Mouse (Mus musculus) urinary bladder, adult 2 months (tissue): Measurements from ENCODE around the gene Fam98c. TPM values are rescaled to one million over a fixed set of nuclear protein-coding genes. Genes with fewer than 3 reads are reported as not detected.

ENCODE experiments used
- DNase-seq: peaks from one replicate; pipeline ENCODE4 v3.0.0; 2022; ENCODE audit warnings: low spot score
- polyA plus RNA-seq: library from polyadenylated mRNA; depleted of rRNA; stranded (reverse); fragments of >200 nt; gene quantifications from 2 replicates; pipeline ENCODE4 v1.2.3, GENCODE M21; 2012; rRNA removed

The Fam98c gene
- polyA plus RNA-seq, 1 experiment: 52.7 TPM

DNA sequence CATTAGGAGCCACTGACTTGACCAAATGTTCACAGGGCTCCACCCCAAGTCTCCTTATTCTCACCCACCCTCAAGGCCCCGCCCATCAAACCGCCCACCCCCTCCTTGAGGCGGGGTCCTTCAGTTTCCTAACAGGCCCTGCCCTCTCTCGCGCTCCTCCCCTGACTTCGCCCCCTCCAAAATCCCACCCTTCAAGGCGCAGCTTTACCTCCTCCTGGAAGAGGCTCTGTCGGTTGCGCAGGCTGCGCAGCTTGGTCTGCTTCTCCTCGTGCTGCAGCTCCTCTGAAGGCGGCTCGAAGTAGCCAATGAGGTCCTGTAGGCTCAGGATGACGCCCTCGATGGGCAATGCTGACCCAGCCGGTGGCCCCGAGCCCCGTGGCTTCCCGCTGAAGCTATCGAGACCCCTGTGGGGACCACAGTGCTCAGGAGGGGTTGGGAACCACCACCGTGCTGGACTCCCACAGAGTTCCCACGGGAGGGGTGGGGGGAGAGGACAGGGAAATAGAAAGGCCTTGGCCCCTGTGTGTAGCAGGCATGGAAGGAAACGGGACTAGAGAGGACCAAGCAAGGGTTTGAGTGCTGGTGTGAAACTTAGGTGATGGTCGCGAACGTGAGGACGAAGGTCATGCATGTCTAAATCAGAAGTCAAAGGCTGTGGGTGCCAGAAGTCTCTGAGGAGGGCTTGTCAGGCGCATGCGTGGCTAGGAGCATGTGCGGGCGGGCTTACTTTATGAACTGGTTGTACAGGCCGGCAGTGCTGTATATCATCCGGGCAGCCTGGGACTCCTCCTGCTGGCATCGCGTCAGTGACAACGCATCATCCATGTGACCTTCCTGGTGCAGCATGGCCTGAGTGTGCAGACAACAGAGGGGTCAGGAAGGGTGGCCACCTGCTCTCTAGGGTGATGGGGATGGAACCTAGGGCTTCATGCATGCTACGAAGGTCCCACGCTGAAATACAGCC, 46.8 kb downstream of the Fam98c start:
- DNase-seq: no peak

Other genes with a start within 250 kb of the Fam98c start
- gene Actn4, start 193.9 kb downstream of the Fam98c start, polyA plus RNA-seq: 285 and 345 TPM in 2 replicates
- gene Eif3k, start 174.4 kb downstream of the Fam98c start, polyA plus RNA-seq: 368 and 380 TPM in 2 replicates
- 3.6 and 3.8 TPM in 2 replicates for gene Map4k1, start 174.2 kb downstream of the Fam98c start, polyA plus RNA-seq
- gene Ryr1, start 31.1 kb downstream of the Fam98c start, polyA plus RNA-seq: 0.15 and 0.21 TPM in 2 replicates
- 5.6 and 6.7 TPM in 2 replicates for gene Rasgrp4, start 21.4 kb downstream of the Fam98c start, polyA plus RNA-seq
- gene Ggn, start 14.0 kb upstream of the Fam98c start, polyA plus RNA-seq: 0.69 and 1.1 TPM in 2 replicates
- gene Spred3, start 14.2 kb upstream of the Fam98c start, polyA plus RNA-seq: 15.6 and 18.4 TPM in 2 replicates
- gene Psmd8, start 24.5 kb upstream of the Fam98c start, polyA plus RNA-seq: 171 and 187 TPM in 2 replicates
- gene Catsperg1, start 57.8 kb upstream of the Fam98c start, polyA plus RNA-seq: 4.9 and 6.7 TPM in 2 replicates
- gene Kcnk6, start 76.3 kb upstream of the Fam98c start, polyA plus RNA-seq: 3.9 and 5.4 TPM in 2 replicates
- 43.4 and 45.5 TPM in 2 replicates for gene Yif1b, start 82.1 kb upstream of the Fam98c start, polyA plus RNA-seq
- gene 2200002D01Rik, start 92.2 kb upstream of the Fam98c start, polyA plus RNA-seq: 144 and 178 TPM in 2 replicates
- 485 and 505 TPM in 2 replicates for gene Spint2, start 125.7 kb upstream of the Fam98c start, polyA plus RNA-seq
- 303 and 338 TPM in 2 replicates for gene Ppp1r14a, start 133.1 kb upstream of the Fam98c start, polyA plus RNA-seq
- gene Dpf1, start 147.7 kb upstream of the Fam98c start, polyA plus RNA-seq: 1.3 and 2.8 TPM in 2 replicates